Mouse (Mus musculus) forebrain, embryonic 13.5 days (tissue): Measurements from ENCODE around the gene Josd1. TPM values are rescaled to one million over a fixed set of nuclear protein-coding genes. Genes with fewer than 3 reads are reported as not detected.

Experiments used
- ATAC-seq: fragments of 200-750 bp; cut with Nextera tagmentation; 2 replicates; pipeline ENCODE4 v1.8.0; 2017
- H3K27ac ChIP-seq: fragments of 300-500 bp; sonication (generic); 2 replicates; pipeline ENCODE4 v1.5.1; 2015; ENCODE audit warnings: inconsistent platforms, mild to moderate bottlenecking, moderate library complexity
- H3K27me3 ChIP-seq: fragments of 300-500 bp; sonication (generic); 2 replicates; pipeline ENCODE4 v1.6.1; 2015; ENCODE audit warnings: mild to moderate bottlenecking, inconsistent platforms
- H3K36me3 ChIP-seq: fragments of 300-500 bp; sonication (generic); 2 replicates; pipeline ENCODE4 v1.6.1; 2015; ENCODE audit warnings: mild to moderate bottlenecking, inconsistent platforms; ENCODE audit not compliant: poor library complexity, severe bottlenecking
- H3K4me1 ChIP-seq: fragments of 300-500 bp; sonication (generic); 2 replicates; pipeline ENCODE4 v1.6.1; 2015; ENCODE audit warnings: inconsistent platforms
- H3K4me2 ChIP-seq: fragments of 300-500 bp; sonication (generic); 2 replicates; pipeline ENCODE4 v1.6.1; 2015; ENCODE audit warnings: inconsistent platforms, mild to moderate bottlenecking, moderate library complexity
- H3K4me3 ChIP-seq: fragments of 300-500 bp; sonication (generic); 2 replicates; pipeline ENCODE4 v1.5.1; 2015; ENCODE audit warnings: mild to moderate bottlenecking, inconsistent platforms
- H3K9ac ChIP-seq: fragments of 300-500 bp; sonication (generic); 2 replicates; pipeline ENCODE4 v1.6.1; 2015; ENCODE audit warnings: mild to moderate bottlenecking, inconsistent platforms
- H3K9me3 ChIP-seq: fragments of 300-500 bp; sonication (generic); replicated peaks from 2 replicates; pipeline ENCODE4 v1.6.1; 2016; ENCODE audit warnings: inconsistent platforms
- WGBS: fragments of 180-500 bp; shearing (Covaris S2); methylation state at CpG from one replicate; pipeline ENCODE4 v1.1.7; 2015; 5-methylcytosine and 5-hydroxymethylcytosine counted together
- polyA plus RNA-seq: library from polyadenylated mRNA; unstranded; fragments of >200 nt; fragmentation: Nextera tagmentation; extraction: Ambion mirVana; gene quantifications from 2 replicates; pipeline ENCODE4 v1.2.1, GENCODE M21; 2015

Josd1 gene
- polyA plus RNA-seq, 1 experiment from 2014 or later: 17.9 TPM

GRCm38 (mm10) chr15:79716710-79717109 lies 29.0 kb upstream of the Josd1 start:
- Histone ChIP-seq H3K4me3 (no peak overlapping the region), H3K36me3 (peaks cover 97% of the 10 kb centered on the region), H3K4me1 (no peaks in the 10 kb centered on the region), H3K27ac (no peak overlapping the region), H3K27me3 (no peaks in the 10 kb centered on the region), H3K9me3 (no peaks in the 10 kb centered on the region), H3K9ac (no peak overlapping the region), H3K4me2 (no peak overlapping the region)
- WGBS: 83% methylated on average over 6 of the region's 6 CpGs
- ATAC-seq: no peak

- H3K4me1 ChIP-seq: no peaks in the 10 kb centered on the region
- WGBS: 93% methylated on average over 7 of the region's 7 CpGs
- no peak overlapping the region for H3K4me3 ChIP-seq
- H3K27ac ChIP-seq: no peak overlapping the region
- no peak for ATAC-seq
- no peak overlapping the region for H3K4me2 ChIP-seq
- H3K9me3 ChIP-seq: no peaks in the 10 kb centered on the region
- H3K27me3 ChIP-seq: no peaks in the 10 kb centered on the region
- no peak overlapping the region for H3K9ac ChIP-seq
- H3K36me3 ChIP-seq: peaks cover 98% of the 10 kb centered on the region
Measured at GRCm38 (mm10) chr15:79715646-79716045, 27.9 kb upstream of the Josd1 start.

GRCm38 (mm10) chr15:79708229-79708822 lies 20.6 kb upstream of the Josd1 start:
- Histone ChIP-seq H3K27me3 (no peaks in the 10 kb centered on the region), H3K36me3 (peaks cover 67% of the 10 kb centered on the region), H3K4me2 (no peak overlapping the region), H3K27ac (no peak overlapping the region), H3K4me1 (peaks cover 7% of the 10 kb centered on the region; the same call in 1 of the 2 replicates), H3K9me3 (no peaks in the 10 kb centered on the region), H3K4me3 (no peak overlapping the region), H3K9ac (no peak overlapping the region)
- ATAC-seq: no peak
- WGBS: 88% methylated on average over 5 of the region's 5 CpGs

- Histone ChIP-seq H3K4me3 (no peak overlapping the region), H3K9ac (no peak overlapping the region), H3K27me3 (no peaks in the 10 kb centered on the region), H3K9me3 (no peaks in the 10 kb centered on the region), H3K36me3 (peaks cover 51% of the 10 kb centered on the region), H3K4me2 (no peak overlapping the region), H3K4me1 (peaks cover 7% of the 10 kb centered on the region; the same call in 1 of the 2 replicates), H3K27ac (no peak overlapping the region; the same call in 1 of the 2 replicates)
- 84% methylated on average over 17 of the region's 17 CpGs for WGBS
- no peak for ATAC-seq
Measured at GRCm38 (mm10) chr15:79706603-79707214, 19.0 kb upstream of the Josd1 start.

- Histone ChIP-seq H3K36me3 (peaks cover 31% of the 10 kb centered on the region), H3K9me3 (no peaks in the 10 kb centered on the region)
Measured at GRCm38 (mm10) chr15:79697558-79698187, 10.0 kb upstream of the Josd1 start.

GRCm38 (mm10) chr15:79697011-79697410 lies 9.3 kb upstream of the Josd1 start:
- no peaks in the 10 kb centered on the region for H3K27me3 ChIP-seq
- peaks cover 31% of the 10 kb centered on the region for H3K36me3 ChIP-seq
- H3K27ac ChIP-seq: peak overlapping the region; percentile 80
- no peak overlapping the region for H3K4me3 ChIP-seq
- ATAC-seq: peak; percentile 67
- H3K9ac ChIP-seq: no peak overlapping the region
- no peaks in the 10 kb centered on the region for H3K9me3 ChIP-seq
- no peak overlapping the region for H3K4me2 ChIP-seq
- H3K4me1 ChIP-seq: peaks cover 32% of the 10 kb centered on the region
- WGBS: 61% methylated on average over 6 of the region's 6 CpGs

More at GRCm38 (mm10) chr15:79697558-79698187, 10.0 kb upstream of the Josd1 start:
- WGBS: 78% methylated on average over 9 of the region's 9 CpGs
- H3K4me1 ChIP-seq: peaks cover 25% of the 10 kb centered on the region
- no peak overlapping the region for H3K9ac ChIP-seq
- no peak overlapping the region for H3K4me2 ChIP-seq
- H3K4me3 ChIP-seq: no peak overlapping the region
- ATAC-seq: no peak
- H3K27ac ChIP-seq: peak overlapping the region; percentile 80
- H3K27me3 ChIP-seq: no peaks in the 10 kb centered on the region

- H3K36me3 ChIP-seq: peaks cover 31% of the 10 kb centered on the region
- no peaks in the 10 kb centered on the region for H3K9me3 ChIP-seq
- no peak overlapping the region for H3K9ac ChIP-seq
- no peak overlapping the region for H3K4me3 ChIP-seq
- H3K27ac ChIP-seq: peak overlapping the region; percentile 80
- H3K4me1 ChIP-seq: peaks cover 37% of the 10 kb centered on the region
- no peaks in the 10 kb centered on the region for H3K27me3 ChIP-seq
- no peak for ATAC-seq
- H3K4me2 ChIP-seq: no peak overlapping the region
- 95% methylated on average over 2 of the region's 2 CpGs for WGBS
Measured at GRCm38 (mm10) chr15:79696508-79696907, 8.8 kb upstream of the Josd1 start.

GRCm38 (mm10) chr15:79695516-79695915 lies 7.8 kb upstream of the Josd1 start:
- WGBS: 73% methylated on average over 3 of the region's 3 CpGs
- Histone ChIP-seq H3K9ac (no peak overlapping the region), H3K4me3 (no peak overlapping the region), H3K36me3 (peaks cover 31% of the 10 kb centered on the region), H3K9me3 (no peaks in the 10 kb centered on the region), H3K4me1 (peaks cover 41% of the 10 kb centered on the region), H3K27me3 (no peaks in the 10 kb centered on the region), H3K4me2 (no peak overlapping the region), H3K27ac (no peak overlapping the region)
- no peak for ATAC-seq

- no peaks in the 10 kb centered on the region for H3K9me3 ChIP-seq
- WGBS: 93% methylated on average over 4 of the region's 4 CpGs
- no peak overlapping the region for H3K4me3 ChIP-seq
- no peak for ATAC-seq
- no peak overlapping the region for H3K4me2 ChIP-seq
- no peaks in the 10 kb centered on the region for H3K27me3 ChIP-seq
- H3K4me1 ChIP-seq: peaks cover 47% of the 10 kb centered on the region
- no peak overlapping the region for H3K27ac ChIP-seq
- H3K36me3 ChIP-seq: peaks cover 31% of the 10 kb centered on the region
- no peak overlapping the region for H3K9ac ChIP-seq
Measured at GRCm38 (mm10) chr15:79694512-79694911, 6.8 kb upstream of the Josd1 start.

GRCm38 (mm10) chr15:79693740-79694139 lies 6.0 kb upstream of the Josd1 start:
- Histone ChIP-seq H3K9me3 (no peaks in the 10 kb centered on the region), H3K9ac (no peak overlapping the region), H3K27ac (no peak overlapping the region), H3K4me3 (no peak overlapping the region), H3K36me3 (peaks cover 25% of the 10 kb centered on the region), H3K4me2 (no peak overlapping the region), H3K27me3 (no peaks in the 10 kb centered on the region), H3K4me1 (peaks cover 49% of the 10 kb centered on the region)
- WGBS: 95% methylated on average over 11 of the region's 11 CpGs
- no peak for ATAC-seq

GRCm38 (mm10) chr15:79692334-79692733 lies 4.6 kb upstream of the Josd1 start:
- peak overlapping the region; percentile 93; the same call in 1 of the 2 replicates for H3K9ac ChIP-seq
- H3K27ac ChIP-seq: no peak overlapping the region
- WGBS: 71% methylated on average over 5 of the region's 5 CpGs
- no peaks in the 10 kb centered on the region for H3K27me3 ChIP-seq
- ATAC-seq: no peak
- peaks cover 25% of the 10 kb centered on the region for H3K36me3 ChIP-seq
- no peaks in the 10 kb centered on the region for H3K9me3 ChIP-seq
- peak overlapping the region; percentile 69 for H3K4me3 ChIP-seq
- H3K4me1 ChIP-seq: peaks cover 48% of the 10 kb centered on the region
- H3K4me2 ChIP-seq: peak overlapping the region; percentile 97

GRCm38 (mm10) chr15:79691023-79691508 lies 3.3 kb upstream of the Josd1 start:
- Histone ChIP-seq H3K4me2 (peak overlapping the region; percentile 97), H3K27ac (peak overlapping the region; percentile 88), H3K4me3 (peak overlapping the region; percentile 69), H3K4me1 (peaks cover 50% of the 10 kb centered on the region), H3K9ac (peak overlapping the region; percentile 93), H3K9me3 (no peaks in the 10 kb centered on the region), H3K27me3 (no peaks in the 10 kb centered on the region), H3K36me3 (peaks cover 17% of the 10 kb centered on the region)
- under 1% methylated on average over 26 of the region's 53 CpGs for WGBS
- peak; percentile 6 for ATAC-seq
